In the genomic region with DNA sequence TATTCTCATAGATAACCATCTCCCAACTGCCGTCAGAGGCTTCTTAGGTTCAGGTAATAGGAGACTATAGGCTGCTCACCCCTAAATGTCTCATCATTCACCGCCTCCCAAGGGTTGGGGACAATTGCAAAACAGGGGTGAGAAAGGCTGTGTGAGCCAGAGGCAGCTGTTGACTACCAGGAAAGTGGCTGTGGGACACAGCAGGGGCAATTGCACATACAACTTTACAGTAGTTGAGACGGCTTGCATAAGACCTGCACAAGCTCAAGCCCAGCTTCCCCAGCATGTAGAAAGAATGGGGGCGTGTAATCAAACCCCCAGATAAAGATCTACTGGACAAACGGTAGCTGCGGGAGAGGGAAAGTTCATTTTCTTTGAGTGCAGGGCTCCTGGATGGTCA, we compare ENCODE assay signal across 23 mouse cellular contexts. TPM values are rescaled to one million over a fixed set of nuclear protein-coding genes. Genes with fewer than 3 reads are reported as not detected.
DNase-seq lines count a peak whose midpoint lies in the region; ATAC-seq and TF ChIP-seq lines count a peak whose summit lies in the region.
"Had no signal": no experiment of that assay in that cellular context is flagged by ENCODE, and none has a peak within 500 bp of the region (broad histone marks: within the 10 kb centered on the region; RNA-seq: fewer than 3 reads in every experiment).

No protein-coding gene starts in this region.

- H3K27me3 ChIP-seq in liver, postnatal 0 days (ENCODE audit: insufficient read depth, low read length) = no peaks in the 10 kb centered on the region
- no peaks in the 10 kb centered on the region for H3K27me3 ChIP-seq in liver, embryonic 11.5 days (replicated peaks; ENCODE audit: control insufficient read depth, insufficient read depth, low read length)
- no peaks in the 10 kb centered on the region for H3K27me3 ChIP-seq in hindbrain, embryonic 16.5 days (replicated peaks; ENCODE audit: control insufficient read depth, insufficient read depth, low read length)
- H3K27me3 ChIP-seq: CH12.LX; embryonic facial prominence, embryonic 13.5 days; forebrain, embryonic 12.5 days; hindbrain, embryonic 13.5 days had no signal

- no peak for ATAC-seq in liver, postnatal 0 days
- ATAC-seq in liver, embryonic 11.5 days (replicated peaks; ENCODE audit: low FRiP score) = no peak
- peak; percentile 79 for ATAC-seq in megakaryocyte, adult 5-6 weeks (ENCODE audit: poor library complexity, severe bottlenecking)
- ATAC-seq in hindbrain, embryonic 16.5 days = no peak
- ATAC-seq: forebrain, embryonic 16.5 days had no signal

- TF ChIP-seq POLR2A in bone marrow macrophage, adult 2 months (IDR thresholded peaks at IDR 0.05; ENCODE audit: borderline replicate concordance, low read depth, low read length) = no peak

- peak; percentile 20; the same call in 1 of the 2 replicates for TF ChIP-seq EP300 in liver, postnatal 0 days (IDR thresholded peaks at IDR 0.05; ENCODE audit: low read depth)

- H3K27ac ChIP-seq in liver, postnatal 0 days (ENCODE audit: low read depth) = no peak overlapping the region
- no peak overlapping the region for H3K27ac ChIP-seq in liver, embryonic 11.5 days (ENCODE audit: low read depth, low read length)
- H3K27ac ChIP-seq in bone marrow macrophage, adult 2 months (ENCODE audit: insufficient read depth, low read depth, low read length) = peak overlapping the region; percentile 83; the same call in 1 of the 2 replicates
- H3K27ac ChIP-seq in hindbrain, embryonic 16.5 days (ENCODE audit: low read depth, low read length) = no peak overlapping the region
- H3K27ac ChIP-seq: embryonic facial prominence, embryonic 13.5 days; forebrain, embryonic 12.5 days; heart, embryonic 10.5 days; hindbrain, embryonic 13.5 days had no signal

- no peak overlapping the region for H3K4me3 ChIP-seq in liver, postnatal 0 days (ENCODE audit: low read depth, low read length)
- H3K4me3 ChIP-seq in liver, embryonic 11.5 days (ENCODE audit: low read depth, low read length) = no peak overlapping the region
- no peak overlapping the region for H3K4me3 ChIP-seq in bone marrow macrophage, adult 2 months (ENCODE audit: insufficient read depth, low read length)
- H3K4me3 ChIP-seq in hindbrain, embryonic 16.5 days (ENCODE audit: low read length) = no peak overlapping the region
- H3K4me3 ChIP-seq: embryonic facial prominence, embryonic 13.5 days; forebrain, embryonic 12.5 days; heart, embryonic 10.5 days; hindbrain, embryonic 13.5 days had no signal

- H3K9ac ChIP-seq in liver, postnatal 0 days (replicated peaks) = no peak overlapping the region
- no peak overlapping the region for H3K9ac ChIP-seq in liver, embryonic 11.5 days (ENCODE audit: low read depth, low read length)
- H3K9ac ChIP-seq in hindbrain, embryonic 16.5 days (ENCODE audit: low read depth, low read length) = no peak overlapping the region
- H3K9ac ChIP-seq: embryonic facial prominence, embryonic 13.5 days; forebrain, embryonic 12.5 days; hindbrain, embryonic 13.5 days had no signal

- H3K4me2 ChIP-seq in liver, postnatal 0 days (ENCODE audit: low read depth, low read length) = no peak overlapping the region
- no peak overlapping the region for H3K4me2 ChIP-seq in liver, embryonic 11.5 days
- H3K4me2 ChIP-seq in hindbrain, embryonic 16.5 days (ENCODE audit: low read length) = no peak overlapping the region
- H3K4me2 ChIP-seq: embryonic facial prominence, embryonic 13.5 days; forebrain, embryonic 12.5 days; hindbrain, embryonic 13.5 days had no signal

- TF ChIP-seq CTCF in liver, postnatal 0 days (IDR thresholded peaks at IDR 0.05; ENCODE audit: low read depth) = no peak
- no peak for TF ChIP-seq CTCF in bone marrow macrophage, adult 2 months (IDR thresholded peaks at IDR 0.05; ENCODE audit: low read depth, low read length)

- no peaks in the 10 kb centered on the region for H3K9me3 ChIP-seq in liver, postnatal 0 days (ENCODE audit: low read length)
- no peaks in the 10 kb centered on the region for H3K9me3 ChIP-seq in liver, embryonic 11.5 days (ENCODE audit: control insufficient read depth, low read length)
- no peaks in the 10 kb centered on the region for H3K9me3 ChIP-seq in hindbrain, embryonic 16.5 days (ENCODE audit: control insufficient read depth, low read length)
- H3K9me3 ChIP-seq: embryonic facial prominence, embryonic 13.5 days; forebrain, embryonic 12.5 days; heart, embryonic 10.5 days; hindbrain, embryonic 13.5 days had no signal

- H3K4me1 ChIP-seq in liver, postnatal 0 days (ENCODE audit: insufficient read depth) = no peaks in the 10 kb centered on the region; the same call in 1 of the 2 replicates
- no peaks in the 10 kb centered on the region for H3K4me1 ChIP-seq in liver, embryonic 11.5 days (replicated peaks; ENCODE audit: control insufficient read depth, insufficient read depth, low read length)
- H3K4me1 ChIP-seq in bone marrow macrophage, adult 2 months (ENCODE audit: control insufficient read depth, insufficient read depth, low read length) = peaks cover 48% of the 10 kb centered on the region
- H3K4me1 ChIP-seq in hindbrain, embryonic 16.5 days (ENCODE audit: control insufficient read depth, insufficient read depth, low read depth, low read length) = no peaks in the 10 kb centered on the region
- H3K4me1 ChIP-seq: embryonic facial prominence, embryonic 13.5 days; forebrain, embryonic 12.5 days; heart, embryonic 10.5 days; hindbrain, embryonic 13.5 days had no signal

- H3K36me3 ChIP-seq in liver, postnatal 0 days (replicated peaks; ENCODE audit: insufficient read depth, low read length) = no peaks in the 10 kb centered on the region
- H3K36me3 ChIP-seq in liver, embryonic 11.5 days (ENCODE audit: control insufficient read depth, insufficient read depth, low read length) = no peaks in the 10 kb centered on the region
- H3K36me3 ChIP-seq in hindbrain, embryonic 16.5 days (ENCODE audit: control insufficient read depth, insufficient read depth, low read length) = no peaks in the 10 kb centered on the region
- H3K36me3 ChIP-seq: embryonic facial prominence, embryonic 13.5 days; forebrain, embryonic 12.5 days; heart, embryonic 10.5 days; hindbrain, embryonic 13.5 days had no signal

- DNase-seq in liver, postnatal 0 days = no peak
- DNase-seq in liver, embryonic 11.5 days (ENCODE audit: low spot score) = no peak
- peak; percentile 87 for DNase-seq in 416B (ENCODE audit: low read depth)
- no peak for DNase-seq in kidney, postnatal 10 days
- no peak for DNase-seq in right cerebral cortex, postnatal 14 days
- DNase-seq: adrenal gland, adult 2 months; adrenal gland, postnatal 25 days; cerebellum, adult 11-12 months; cerebellum, adult 9-10 months; cerebellum, postnatal 25 days; gastrocnemius, postnatal 25 days; heart, adult 18-20 months; heart, postnatal 10 days; heart, postnatal 4 days had no signal

- 51% methylated on average over 6 of the region's 6 CpGs for WGBS in liver, postnatal 0 days (ENCODE audit: insufficient replicate concordance)
- 55% methylated on average over 6 of the region's 6 CpGs for WGBS in liver, embryonic 11.5 days
- WGBS in hindbrain, embryonic 16.5 days = 89% methylated on average over 6 of the region's 6 CpGs

RNA-seq across cellular contexts. Expression of a gene that starts 29.1 kb away (rescaled TPM):
- polyA plus RNA-seq in liver, postnatal 0 days (2015; fragmentation: Nextera tagmentation; extraction: Ambion mirVana) = 3.0 and 3.3 TPM in 2 replicates
- polyA plus RNA-seq in liver, embryonic 11.5 days (2014; fragmentation: Nextera tagmentation; extraction: Ambion mirVana) = 17.5 and 20.3 TPM in 2 replicates
- 39.6 and 41.8 TPM in 2 replicates for polyA plus RNA-seq in bone marrow macrophage, adult 2 months (2012; ENCODE audit: insufficient read depth, insufficient read length, missing spikeins)
- total RNA-seq in megakaryocyte, adult 5-6 weeks (2015) = 24.5 and 31.3 TPM in 2 replicates
- 22.1 and 23.0 TPM in 2 replicates for total RNA-seq in megakaryocyte, adult 5-6 weeks (2017)
- 28.5 and 33.9 TPM in 2 replicates for polyA plus RNA-seq in hindbrain, embryonic 16.5 days (2015; fragmentation: Nextera tagmentation; extraction: Ambion mirVana)
